Mouse (Mus musculus): Measurements from ENCODE around the gene Arhgap28. TPM values are rescaled to one million over a fixed set of nuclear protein-coding genes. Genes with fewer than 3 reads are reported as not detected.

Arhgap28 gene
- total and polyA plus RNA-seq, 2 experiments from 2014 or later = 4.0 to 7.6 TPM

DNA sequence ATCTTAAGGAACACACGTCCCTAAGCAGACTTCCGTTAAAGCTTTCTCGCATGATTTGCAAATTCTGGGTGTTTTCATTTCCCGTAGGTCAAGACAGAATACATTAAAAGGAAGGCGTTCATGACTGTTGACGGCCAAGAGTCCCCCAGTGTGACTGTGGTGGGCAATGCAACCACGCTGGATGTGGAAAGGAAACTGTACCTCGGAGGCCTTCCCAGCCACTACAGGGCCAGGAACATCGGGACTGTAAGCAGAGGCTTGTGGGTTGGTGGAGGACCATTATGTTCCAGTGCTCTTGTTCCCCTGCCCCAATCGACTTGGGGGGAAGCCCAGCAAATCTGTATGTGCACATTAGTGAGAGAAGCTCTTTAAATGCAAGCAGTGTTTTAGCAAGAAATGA lies 187.0 kb downstream of the Arhgap28 start:
- Histone ChIP-seq H3K36me3 (ENCODE audit: insufficient read depth, low read length) (peaks cover 7% of the 10 kb centered on the region; the same call in 1 of the 2 replicates), H3K4me3 (ENCODE audit: low read length) (no peak overlapping the region), H3K4me1 (ENCODE audit: insufficient read depth, low read length) (no peaks in the 10 kb centered on the region), H3K9ac (replicated peaks; ENCODE audit: low read length) (no peak overlapping the region), H3K9me3 (ENCODE audit: low read length) (no peaks in the 10 kb centered on the region), H3K27me3 (ENCODE audit: insufficient read depth, low read length) (no peaks in the 10 kb centered on the region), H3K27ac (no peak overlapping the region), H3K4me2 (ENCODE audit: low read depth, low read length) (no peak overlapping the region)
- WGBS = 93% methylated on average over 10 of the region's 10 CpGs
- DNase-seq (ENCODE audit: low spot score) (no peak), ATAC-seq (no peak)
- no peak for TF ChIP-seq CTCF (IDR thresholded peaks at IDR 0.05; ENCODE audit: low read depth)

DNA sequence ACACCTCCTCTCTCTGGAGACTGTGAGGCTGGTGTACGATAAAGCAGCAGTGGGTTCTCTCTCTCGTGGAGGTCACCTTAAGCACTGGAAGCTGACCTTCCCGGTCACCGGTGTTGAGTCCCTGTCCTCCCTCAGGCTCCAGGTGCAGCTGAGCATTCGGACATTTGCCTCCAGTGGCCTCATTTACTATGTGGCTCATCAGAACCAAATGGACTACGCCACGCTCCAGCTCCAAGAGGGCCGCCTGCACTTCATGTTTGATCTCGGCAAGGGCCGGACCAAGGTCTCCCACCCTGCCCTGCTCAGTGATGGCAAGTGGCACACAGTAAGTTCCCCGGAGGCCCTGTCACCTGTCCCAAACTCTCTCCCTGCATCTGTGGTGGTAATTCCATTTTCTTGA lies 188.2 kb downstream of the Arhgap28 start:
- no peak for ATAC-seq
- no peak for TF ChIP-seq CTCF (IDR thresholded peaks at IDR 0.05; ENCODE audit: low read depth)
- peaks cover 11% of the 10 kb centered on the region; the same call in 1 of the 2 replicates for H3K36me3 ChIP-seq (ENCODE audit: insufficient read depth, low read length)

GRCm38 (mm10) chr17:67813666-67814065 lies 190.3 kb downstream of the Arhgap28 start:
- WGBS = 86% methylated on average over 6 of the region's 6 CpGs
- no peak for DNase-seq (ENCODE audit: low spot score)
- Histone ChIP-seq H3K4me2 (ENCODE audit: low read depth, low read length) (no peak overlapping the region), H3K4me3 (ENCODE audit: low read length) (no peak overlapping the region), H3K36me3 (ENCODE audit: insufficient read depth, low read length) (peaks cover 18% of the 10 kb centered on the region; the same call in 1 of the 2 replicates), H3K27me3 (ENCODE audit: insufficient read depth, low read length) (no peaks in the 10 kb centered on the region), H3K9ac (replicated peaks; ENCODE audit: low read length) (no peak overlapping the region), H3K27ac (no peak overlapping the region), H3K4me1 (ENCODE audit: insufficient read depth, low read length) (no peaks in the 10 kb centered on the region), H3K9me3 (ENCODE audit: low read length) (no peaks in the 10 kb centered on the region)
- no peak for ATAC-seq
- TF ChIP-seq CTCF (IDR thresholded peaks at IDR 0.05; ENCODE audit: low read depth) = no peak

More for the DNA sequence above, 188.2 kb downstream of the Arhgap28 start:
- H3K9me3 ChIP-seq (ENCODE audit: low read length) = no peaks in the 10 kb centered on the region
- no peaks in the 10 kb centered on the region for H3K4me1 ChIP-seq (ENCODE audit: insufficient read depth, low read length)
- no peak overlapping the region for H3K9ac ChIP-seq (replicated peaks; ENCODE audit: low read length)
- H3K4me3 ChIP-seq (ENCODE audit: low read length) = no peak overlapping the region
- DNase-seq (ENCODE audit: low spot score) = no peak
- no peak overlapping the region for H3K27ac ChIP-seq
- WGBS = 92% methylated on average over 11 of the region's 11 CpGs
- H3K27me3 ChIP-seq (ENCODE audit: insufficient read depth, low read length) = no peaks in the 10 kb centered on the region
- H3K4me2 ChIP-seq (ENCODE audit: low read depth, low read length) = no peak overlapping the region

GRCm38 (mm10) chr17:67809171-67809570 lies 194.7 kb downstream of the Arhgap28 start:
- DNase-seq (ENCODE audit: low spot score) (no peak), ATAC-seq (no peak)
- WGBS = 89% methylated on average over 16 of the region's 16 CpGs
- H3K27me3 ChIP-seq (ENCODE audit: insufficient read depth, low read length) = no peaks in the 10 kb centered on the region
- no peak overlapping the region for H3K27ac ChIP-seq
- no peak overlapping the region for H3K9ac ChIP-seq (replicated peaks; ENCODE audit: low read length)
- H3K4me1 ChIP-seq (ENCODE audit: insufficient read depth, low read length) = no peaks in the 10 kb centered on the region
- TF ChIP-seq CTCF (IDR thresholded peaks at IDR 0.05; ENCODE audit: low read depth) = no peak
- H3K36me3 ChIP-seq (ENCODE audit: insufficient read depth, low read length) = peaks cover 11% of the 10 kb centered on the region; the same call in 1 of the 2 replicates
- H3K9me3 ChIP-seq (ENCODE audit: low read length) = no peaks in the 10 kb centered on the region
- no peak overlapping the region for H3K4me3 ChIP-seq (ENCODE audit: low read length)
- no peak overlapping the region for H3K4me2 ChIP-seq (ENCODE audit: low read depth, low read length)
